Mouse (Mus musculus): ENCODE data around the gene Med26. TPM values are rescaled to one million over a fixed set of nuclear protein-coding genes. Genes with fewer than 3 reads are reported as not detected.
A peak's percentile ranks its signal among the peaks of the same experiment; 100 is the strongest.

Med26 gene
- polyA plus RNA-seq, 1 experiment: 3.1 TPM

- Histone ChIP-seq H3K4me3 (replicated peaks) (no peak overlapping the region), H3K4me1 (ENCODE audit: control insufficient read depth) (peaks cover 22% of the 10 kb centered on the region), H3K27me3 (ENCODE audit: control insufficient read depth) (peaks cover 7% of the 10 kb centered on the region), H3K36me3 (ENCODE audit: control insufficient read depth) (no peaks in the 10 kb centered on the region), H3K9me3 (ENCODE audit: control insufficient read depth, low read length) (no peaks in the 10 kb centered on the region)
- TF ChIP-seq TAL1 (IDR thresholded peaks at IDR 0.05; ENCODE audit: low read length) (no peak), GATA1 (IDR thresholded peaks at IDR 0.05; ENCODE audit: low read length) (no peak)
Observed at GRCm38 (mm10) chr8:72577266-72577665, 29.2 kb upstream of the Med26 start.

DNA sequence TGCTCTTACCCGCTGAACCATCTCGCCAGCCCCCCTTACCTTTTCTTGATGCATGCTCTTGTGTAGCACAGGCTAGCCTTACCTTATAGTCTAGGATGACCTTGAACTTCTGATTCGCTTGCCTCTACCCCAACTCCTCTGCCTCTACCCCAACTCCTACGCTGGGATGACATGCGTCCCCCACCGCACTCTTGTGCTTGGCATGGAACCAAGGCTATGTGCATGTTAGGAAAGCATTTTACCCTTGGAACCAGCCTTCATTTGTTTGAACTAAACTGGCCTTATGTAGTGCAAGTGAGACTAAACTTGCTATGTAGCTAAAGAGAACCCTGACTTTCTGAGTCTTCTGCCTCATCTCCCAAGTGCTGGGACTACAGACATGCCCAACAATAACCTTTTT lies 27.8 kb upstream of the Med26 start:
- Histone ChIP-seq H3K36me3 (ENCODE audit: control insufficient read depth) (no peaks in the 10 kb centered on the region), H3K9me3 (ENCODE audit: control insufficient read depth, low read length) (no peaks in the 10 kb centered on the region), H3K4me1 (ENCODE audit: control insufficient read depth) (peaks cover 35% of the 10 kb centered on the region), H3K4me3 (replicated peaks) (no peak overlapping the region), H3K27me3 (ENCODE audit: control insufficient read depth) (peaks cover 11% of the 10 kb centered on the region)
- TF ChIP-seq GATA1 (IDR thresholded peaks at IDR 0.05; ENCODE audit: low read length) (no peak), TAL1 (IDR thresholded peaks at IDR 0.05; ENCODE audit: low read length) (no peak)

GRCm38 (mm10) chr8:72573450-72573849 lies 25.4 kb upstream of the Med26 start:
- peaks cover 13% of the 10 kb centered on the region for H3K36me3 ChIP-seq (ENCODE audit: control insufficient read depth)
- TF ChIP-seq GATA1 (IDR thresholded peaks at IDR 0.05; ENCODE audit: low read length): no peak
- TF ChIP-seq TAL1 (IDR thresholded peaks at IDR 0.05; ENCODE audit: low read length): no peak
- H3K4me3 ChIP-seq (replicated peaks): no peak overlapping the region
- H3K9me3 ChIP-seq (ENCODE audit: control insufficient read depth, low read length): no peaks in the 10 kb centered on the region
- H3K27me3 ChIP-seq (ENCODE audit: control insufficient read depth): peaks cover 11% of the 10 kb centered on the region
- peaks cover 39% of the 10 kb centered on the region for H3K4me1 ChIP-seq (ENCODE audit: control insufficient read depth)

GRCm38 (mm10) chr8:72572507-72572906 lies 24.4 kb upstream of the Med26 start:
- Histone ChIP-seq H3K27me3 (ENCODE audit: control insufficient read depth) (peaks cover 11% of the 10 kb centered on the region), H3K4me1 (ENCODE audit: control insufficient read depth) (peaks cover 36% of the 10 kb centered on the region), H3K9me3 (ENCODE audit: control insufficient read depth, low read length) (no peaks in the 10 kb centered on the region), H3K36me3 (ENCODE audit: control insufficient read depth) (peaks cover 22% of the 10 kb centered on the region), H3K4me3 (replicated peaks) (peak overlapping the region; percentile 91)
- TF ChIP-seq GATA1 (IDR thresholded peaks at IDR 0.05; ENCODE audit: low read length) (no peak), TAL1 (IDR thresholded peaks at IDR 0.05; ENCODE audit: low read length) (no peak)

DNA sequence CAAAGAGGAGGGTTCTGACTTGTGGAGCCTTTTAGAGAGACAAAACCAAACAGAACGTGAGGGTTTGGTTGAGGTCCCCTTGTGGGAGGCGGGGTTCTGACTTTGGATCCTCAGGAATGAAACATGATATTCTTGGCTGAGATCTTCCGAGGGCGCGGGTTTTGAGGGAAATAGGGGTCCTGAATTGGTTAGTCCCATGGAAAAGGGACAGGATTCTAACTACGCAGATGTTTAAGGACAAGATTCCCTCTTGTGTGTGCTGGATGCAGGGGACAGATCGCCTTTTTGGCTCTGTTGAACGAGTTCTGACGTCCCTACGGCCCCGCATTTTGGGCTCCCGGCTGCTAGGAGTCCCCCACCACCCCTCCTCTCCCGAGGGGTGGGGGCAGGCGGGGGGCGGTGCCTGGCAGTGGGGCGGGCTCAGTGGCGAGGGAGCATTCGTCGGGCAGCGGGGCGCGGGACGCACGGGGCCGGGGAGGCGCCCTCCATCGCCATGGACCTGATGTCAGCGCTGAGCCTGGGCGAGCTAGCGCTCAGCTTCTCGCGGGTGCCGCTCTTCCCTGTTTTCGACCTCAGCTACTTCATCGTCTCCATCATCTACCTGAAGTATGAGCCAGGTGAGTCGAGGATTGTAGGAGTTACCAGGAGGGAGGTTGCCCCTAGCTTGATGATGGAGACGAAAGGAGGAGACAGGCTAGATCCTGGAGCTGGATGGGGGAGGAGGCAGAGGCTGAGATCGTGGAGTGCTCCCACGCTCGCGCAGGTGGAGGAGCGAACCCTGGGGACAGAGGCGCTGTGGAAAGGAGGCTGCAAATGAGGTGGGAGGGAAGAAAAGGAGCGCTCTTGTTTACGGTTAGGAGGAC lies 23.8 kb upstream of the Med26 start, which contains the start of gene Tmem38a:
Tmem38a (plus strand) TSS at position 445 of the 863 bp plus-strand sequence.
- H3K9me3 ChIP-seq (ENCODE audit: control insufficient read depth, low read length): no peaks in the 10 kb centered on the region
- peaks cover 11% of the 10 kb centered on the region for H3K27me3 ChIP-seq (ENCODE audit: control insufficient read depth)
- peaks cover 36% of the 10 kb centered on the region for H3K4me1 ChIP-seq (ENCODE audit: control insufficient read depth)
- H3K4me3 ChIP-seq (replicated peaks): peak within 1 kb of the TSS; percentile 91
- peaks cover 29% of the 10 kb centered on the region for H3K36me3 ChIP-seq (ENCODE audit: control insufficient read depth)
- TF ChIP-seq GATA1 (IDR thresholded peaks at IDR 0.05; ENCODE audit: low read length) (no peak), TAL1 (IDR thresholded peaks at IDR 0.05; ENCODE audit: low read length) (no peak)

GRCm38 (mm10) chr8:72570633-72571610 lies 22.9 kb upstream of the Med26 start, which contains the start of gene Smim7:
Gene Smim7, minus strand, starts transcription at chr8:72571088.
- peaks cover 36% of the 10 kb centered on the region for H3K4me1 ChIP-seq (ENCODE audit: control insufficient read depth)
- no peaks in the 10 kb centered on the region for H3K9me3 ChIP-seq (ENCODE audit: control insufficient read depth, low read length)
- H3K4me3 ChIP-seq (replicated peaks): peak within 1 kb of the TSS; percentile 91
- peaks cover 11% of the 10 kb centered on the region for H3K27me3 ChIP-seq (ENCODE audit: control insufficient read depth)
- TF ChIP-seq GATA1 (IDR thresholded peaks at IDR 0.05; ENCODE audit: low read length): peak; percentile 19; the same call in 1 of the 2 replicates
- no peak for TF ChIP-seq TAL1 (IDR thresholded peaks at IDR 0.05; ENCODE audit: low read length)
- H3K36me3 ChIP-seq (ENCODE audit: control insufficient read depth): peaks cover 38% of the 10 kb centered on the region

DNA sequence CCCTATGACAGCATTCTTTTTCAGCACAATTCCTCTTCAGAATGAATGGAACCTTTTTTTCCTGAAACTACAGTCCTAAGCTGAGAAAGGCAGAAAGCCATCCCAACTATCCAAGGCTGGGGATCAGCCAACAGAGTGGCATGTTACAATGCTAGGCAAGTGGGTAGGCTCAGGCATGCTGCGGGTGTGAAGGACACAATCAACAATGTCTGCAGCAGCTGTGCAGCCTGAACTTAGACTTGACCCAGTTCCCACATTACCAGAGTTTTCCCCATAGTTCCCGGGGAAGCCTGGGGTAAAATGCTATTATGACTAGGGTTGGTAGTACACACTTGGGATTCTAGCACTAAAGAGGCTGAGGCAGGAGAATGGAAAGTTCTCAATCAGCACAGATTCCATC lies 17.9 kb upstream of the Med26 start:
- no peak overlapping the region for H3K4me3 ChIP-seq (replicated peaks)
- peaks cover 74% of the 10 kb centered on the region for H3K36me3 ChIP-seq (ENCODE audit: control insufficient read depth)
- no peak for TF ChIP-seq GATA1 (IDR thresholded peaks at IDR 0.05; ENCODE audit: low read length)
- TF ChIP-seq TAL1 (IDR thresholded peaks at IDR 0.05; ENCODE audit: low read length): no peak
- no peaks in the 10 kb centered on the region for H3K27me3 ChIP-seq (ENCODE audit: control insufficient read depth)
- no peaks in the 10 kb centered on the region for H3K9me3 ChIP-seq (ENCODE audit: control insufficient read depth, low read length)
- H3K4me1 ChIP-seq (ENCODE audit: control insufficient read depth): peaks cover 17% of the 10 kb centered on the region

DNA sequence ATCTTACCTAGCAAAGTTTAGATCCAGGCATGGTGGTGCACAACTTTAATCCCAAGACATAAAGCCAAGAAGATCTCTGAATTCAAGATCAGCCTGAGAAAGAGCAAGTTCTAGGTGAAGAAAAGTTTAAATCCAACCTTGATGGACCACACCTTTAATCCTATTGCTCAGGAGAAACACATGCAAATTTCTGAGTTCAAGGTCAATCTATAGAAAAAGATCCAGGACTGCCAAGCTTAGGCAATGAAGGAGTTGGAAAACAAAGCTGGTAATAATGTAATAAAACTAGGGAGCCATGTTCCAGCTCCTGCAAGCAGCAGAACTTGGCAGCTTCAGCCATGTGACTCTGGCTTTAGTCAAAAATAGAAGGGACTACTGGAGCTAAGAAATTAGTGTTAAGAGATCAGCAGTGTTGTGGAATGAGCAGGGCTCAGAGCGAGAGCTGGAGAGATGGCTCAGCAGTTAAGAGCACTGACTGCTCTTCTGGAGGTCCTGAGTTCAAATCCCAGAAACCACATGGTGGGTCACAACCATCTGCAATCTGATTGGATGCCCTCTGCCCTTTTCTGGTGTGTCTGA lies 13.1 kb upstream of the Med26 start:
- Histone ChIP-seq H3K4me3 (replicated peaks) (no peak overlapping the region), H3K36me3 (ENCODE audit: control insufficient read depth) (peaks cover 49% of the 10 kb centered on the region), H3K27me3 (ENCODE audit: control insufficient read depth) (no peaks in the 10 kb centered on the region), H3K4me1 (ENCODE audit: control insufficient read depth) (no peaks in the 10 kb centered on the region), H3K9me3 (ENCODE audit: control insufficient read depth, low read length) (no peaks in the 10 kb centered on the region)
- TF ChIP-seq GATA1 (IDR thresholded peaks at IDR 0.05; ENCODE audit: low read length): no peak
- TF ChIP-seq TAL1 (IDR thresholded peaks at IDR 0.05; ENCODE audit: low read length): no peak
